Mouse (Mus musculus) limb, embryonic 14.5 days (tissue): ENCODE results near the gene Pih1d1. TPM values are rescaled to one million over a fixed set of nuclear protein-coding genes. Genes with fewer than 3 reads are reported as not detected.

ENCODE experiments used
- ATAC-seq: fragments of 200-750 bp; cut with Nextera tagmentation; 2 replicates; pipeline ENCODE4 v1.8.0; 2017; ENCODE audit warnings: low read depth, moderate number of reproducible peaks, moderate TSS enrichment; ENCODE audit not compliant: low FRiP score
- DNase-seq: peaks from one replicate; pipeline ENCODE4 v3.0.0-alpha.2; 2015; ENCODE audit warnings: low spot score
- H3K27ac ChIP-seq: fragments of 300-500 bp; sonication (generic); replicated peaks from 2 replicates; pipeline ENCODE4 v1.5.1; 2014; ENCODE audit warnings: low read depth, mild to moderate bottlenecking, low read length, moderate library complexity, mixed read lengths
- H3K27me3 ChIP-seq: fragments of 300-500 bp; sonication (generic); 2 replicates; pipeline ENCODE4 v1.6.1; 2014; ENCODE audit warnings: low read length, mixed read lengths; ENCODE audit not compliant: control insufficient read depth, insufficient read depth
- H3K36me3 ChIP-seq: fragments of 300-500 bp; sonication (generic); 2 replicates; pipeline ENCODE4 v1.6.1; 2014; ENCODE audit warnings: mild to moderate bottlenecking, low read length, moderate library complexity, mixed read lengths; ENCODE audit not compliant: control insufficient read depth, insufficient read depth
- H3K4me1 ChIP-seq: fragments of 300-500 bp; sonication (generic); 2 replicates; pipeline ENCODE4 v1.6.1; 2014; ENCODE audit warnings: antibody characterized with exemption, low read length, mixed read lengths; ENCODE audit not compliant: control insufficient read depth, insufficient read depth
- H3K4me2 ChIP-seq: fragments of 300-500 bp; sonication (generic); replicated peaks from 2 replicates; pipeline ENCODE4 v1.6.1; 2014; ENCODE audit warnings: low read depth, mild to moderate bottlenecking, low read length, moderate library complexity; ENCODE audit not compliant: severe bottlenecking
- H3K4me3 ChIP-seq: fragments of 300-500 bp; sonication (generic); replicated peaks from 2 replicates; pipeline ENCODE4 v1.5.1; 2014; ENCODE audit warnings: low read length
- H3K9ac ChIP-seq: fragments of 300-500 bp; sonication (generic); 2 replicates; pipeline ENCODE4 v1.6.1; 2014; ENCODE audit warnings: mild to moderate bottlenecking, low read depth, low read length, moderate library complexity; ENCODE audit not compliant: severe bottlenecking
- H3K9me3 ChIP-seq: fragments of 300-500 bp; sonication (generic); 2 replicates; pipeline ENCODE4 v1.6.1; 2016; ENCODE audit warnings: low read length; ENCODE audit not compliant: control insufficient read depth
- POLR2A ChIP-seq: fragments of 200-500 bp; IDR thresholded peaks from 2 replicates; pipeline ENCODE4 v1.8.0; 2012; ENCODE audit warnings: inconsistent platforms, mild to moderate bottlenecking, moderate library complexity, borderline replicate concordance; ENCODE audit not compliant: insufficient read depth, insufficient read length; ENCODE audit errors: extremely low read depth
- WGBS: fragments of 180-500 bp; shearing (Covaris S2); extraction: QIAGEN DNeasy Blood & Tissue Kit; methylation state at CpG from one replicate; pipeline ENCODE4 v1.1.7; 2014; 5-methylcytosine and 5-hydroxymethylcytosine counted together
- polyA plus RNA-seq, 2 experiments: library from polyadenylated mRNA; depleted of rRNA in 1 of 2; stranded (reverse) in 1 of 2; unstranded in 1 of 2; fragments of >200 nt; fragmentation: Nextera tagmentation in 1 of 2; extraction: Ambion mirVana in 1 of 2; gene quantifications; 2 replicates each; pipeline versions ENCODE4 v1.2.1 to v1.2.3; 2012 to 2014

Pih1d1 gene
- polyA plus RNA-seq, 2 experiments = 86.4 to 115 TPM

DNA sequence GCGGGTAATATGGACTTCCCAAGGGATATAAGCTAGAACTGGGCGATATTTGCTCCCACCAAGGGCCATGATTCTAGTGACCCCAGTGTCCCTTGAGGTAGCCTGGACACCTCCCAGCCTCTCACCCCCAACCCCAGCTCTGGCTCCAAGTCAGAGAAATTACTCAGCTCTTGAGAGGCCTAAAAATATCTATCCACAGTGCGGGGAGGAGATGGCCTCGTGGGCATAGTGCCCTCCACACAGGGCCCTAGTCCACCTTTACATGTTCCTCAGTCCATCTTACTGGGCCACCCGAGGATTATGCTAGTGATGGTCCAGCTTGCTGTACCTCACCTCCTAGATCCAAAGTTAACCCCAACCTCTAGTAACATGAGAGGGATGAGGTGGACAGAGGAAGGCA is 10.7 kb downstream of the Pih1d1 start:
- Histone ChIP-seq H3K36me3 (peaks cover 8% of the 10 kb centered on the region), H3K4me3 (no peak overlapping the region), H3K9ac (no peak overlapping the region), H3K27me3 (peaks cover 74% of the 10 kb centered on the region), H3K4me1 (0 out of 2 replicates have a peak, but pooled peaks cover 4% of the 10 kb centered on the region), H3K4me2 (no peak overlapping the region), H3K9me3 (peaks cover 11% of the 10 kb centered on the region), H3K27ac (no peak overlapping the region)
- ATAC-seq = no peak
- WGBS = 75% methylated on average over 5 of the region's 5 CpGs
- no peak for TF ChIP-seq POLR2A
- no peak for DNase-seq

- WGBS = 48% methylated on average over 11 of the region's 11 CpGs
- DNase-seq (no peak), ATAC-seq (no peak)
- no peak overlapping the region for H3K4me3 ChIP-seq
- no peak for TF ChIP-seq POLR2A
- H3K36me3 ChIP-seq = no peaks in the 10 kb centered on the region
- H3K27me3 ChIP-seq = peaks cover 76% of the 10 kb centered on the region
- H3K4me1 ChIP-seq = 0 out of 2 replicates have a peak, but pooled peaks cover 4% of the 10 kb centered on the region
- no peak overlapping the region for H3K4me2 ChIP-seq
- peaks cover 19% of the 10 kb centered on the region for H3K9me3 ChIP-seq
- no peak overlapping the region for H3K9ac ChIP-seq
- H3K27ac ChIP-seq = no peak overlapping the region
Measured at GRCm38 (mm10) chr7:45165701-45166100, 11.6 kb downstream of the Pih1d1 start.

GRCm38 (mm10) chr7:45166950-45167401 is 12.9 kb downstream of the Pih1d1 start:
- Histone ChIP-seq H3K9me3 (peaks cover 19% of the 10 kb centered on the region), H3K36me3 (no peaks in the 10 kb centered on the region), H3K4me3 (no peak overlapping the region), H3K4me2 (no peak overlapping the region), H3K9ac (no peak overlapping the region), H3K27ac (no peak overlapping the region), H3K4me1 (0 out of 2 replicates have a peak, but pooled peaks cover 4% of the 10 kb centered on the region), H3K27me3 (peaks cover 76% of the 10 kb centered on the region)
- DNase-seq = no peak
- WGBS = 22% methylated on average over 10 of the region's 10 CpGs
- TF ChIP-seq POLR2A = no peak
- no peak for ATAC-seq

DNA sequence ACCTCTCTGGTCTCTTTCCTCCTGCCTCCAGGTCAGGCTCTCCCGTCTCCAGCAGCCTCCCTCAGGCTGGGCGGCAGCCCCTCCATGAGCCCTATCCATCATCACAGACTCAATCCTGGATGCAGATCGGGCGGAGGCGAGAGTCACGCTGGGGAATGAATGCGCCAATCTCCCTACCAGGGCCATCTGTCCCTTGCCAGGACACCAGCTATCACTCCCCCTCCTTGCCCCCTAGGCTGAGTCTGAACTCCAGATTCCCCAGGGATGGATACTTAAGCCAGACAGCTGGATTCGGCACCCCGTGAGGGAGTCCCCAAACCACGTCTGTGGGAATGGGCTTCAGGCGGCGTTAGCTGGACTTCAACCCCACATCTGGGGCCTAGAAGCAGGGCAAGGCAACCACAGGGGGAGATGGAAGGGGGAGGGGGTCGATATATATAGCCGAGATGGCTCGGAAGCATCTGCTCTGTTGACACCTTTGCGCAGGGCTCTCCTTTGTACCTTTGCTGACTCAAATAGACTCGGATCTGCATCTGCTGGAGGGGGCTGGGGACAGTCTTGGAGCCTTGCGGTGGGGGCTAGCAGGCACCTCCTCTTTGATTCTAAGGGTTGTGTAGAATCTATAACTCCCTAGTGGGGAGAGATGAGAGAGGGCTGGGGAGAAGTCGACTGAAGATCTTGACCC is 13.8 kb downstream of the Pih1d1 start:
- DNase-seq (no peak), ATAC-seq (no peak)
- Histone ChIP-seq H3K4me2 (no peak overlapping the region), H3K36me3 (no peaks in the 10 kb centered on the region), H3K4me1 (0 out of 2 replicates have a peak, but pooled peaks cover 4% of the 10 kb centered on the region), H3K27ac (no peak overlapping the region), H3K9ac (no peak overlapping the region), H3K27me3 (peaks cover 70% of the 10 kb centered on the region), H3K9me3 (peaks cover 19% of the 10 kb centered on the region), H3K4me3 (no peak overlapping the region)
- WGBS = 3% methylated on average over 19 of the region's 19 CpGs
- TF ChIP-seq POLR2A = no peak

DNA sequence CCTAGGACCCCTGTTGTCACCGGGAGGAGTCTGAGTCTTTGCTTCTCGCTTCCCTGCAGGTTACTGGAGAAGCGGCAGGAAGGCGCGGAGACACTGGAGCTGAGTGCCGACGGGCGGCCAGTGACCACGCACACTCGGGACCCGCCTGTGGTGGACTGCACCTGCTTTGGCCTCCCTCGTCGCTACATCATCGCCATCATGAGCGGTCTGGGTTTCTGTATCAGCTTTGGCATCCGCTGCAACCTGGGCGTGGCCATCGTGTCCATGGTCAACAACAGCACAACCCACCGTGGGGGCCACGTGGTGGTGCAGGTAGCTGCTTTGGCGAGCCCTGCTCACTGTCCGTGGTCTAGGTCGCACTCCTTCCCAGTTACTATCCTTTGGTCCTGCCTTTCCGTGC is 14.6 kb downstream of the Pih1d1 start:
- no peaks in the 10 kb centered on the region for H3K36me3 ChIP-seq
- TF ChIP-seq POLR2A = no peak
- DNase-seq (no peak), ATAC-seq (no peak)
- H3K9ac ChIP-seq = no peak overlapping the region
- 0 out of 2 replicates have a peak, but pooled peaks cover 4% of the 10 kb centered on the region for H3K4me1 ChIP-seq
- H3K4me2 ChIP-seq = no peak overlapping the region
- H3K27me3 ChIP-seq = peaks cover 63% of the 10 kb centered on the region
- no peak overlapping the region for H3K27ac ChIP-seq
- peaks cover 19% of the 10 kb centered on the region for H3K9me3 ChIP-seq
- H3K4me3 ChIP-seq = no peak overlapping the region
- WGBS = 8% methylated on average over 24 of the region's 24 CpGs
